Mouse (Mus musculus) cerebellum, adult 2 months (tissue): ENCODE data around the gene Kat14.

Source experiments
- CTCF ChIP-seq: fragments of 200-500 bp; IDR thresholded peaks from 2 replicates; pipeline ENCODE4 v1.5.1; 2011; ENCODE audit warnings: low read depth, mild to moderate bottlenecking, control low read depth, low read length, moderate library complexity, borderline replicate concordance; ENCODE audit not compliant: insufficient read depth
- POLR2A ChIP-seq: fragments of 200-500 bp; IDR thresholded peaks from 2 replicates; pipeline ENCODE4 v1.6.1; 2011; ENCODE audit warnings: low read length, control low read depth, borderline replicate concordance; ENCODE audit not compliant: insufficient read depth

DNA sequence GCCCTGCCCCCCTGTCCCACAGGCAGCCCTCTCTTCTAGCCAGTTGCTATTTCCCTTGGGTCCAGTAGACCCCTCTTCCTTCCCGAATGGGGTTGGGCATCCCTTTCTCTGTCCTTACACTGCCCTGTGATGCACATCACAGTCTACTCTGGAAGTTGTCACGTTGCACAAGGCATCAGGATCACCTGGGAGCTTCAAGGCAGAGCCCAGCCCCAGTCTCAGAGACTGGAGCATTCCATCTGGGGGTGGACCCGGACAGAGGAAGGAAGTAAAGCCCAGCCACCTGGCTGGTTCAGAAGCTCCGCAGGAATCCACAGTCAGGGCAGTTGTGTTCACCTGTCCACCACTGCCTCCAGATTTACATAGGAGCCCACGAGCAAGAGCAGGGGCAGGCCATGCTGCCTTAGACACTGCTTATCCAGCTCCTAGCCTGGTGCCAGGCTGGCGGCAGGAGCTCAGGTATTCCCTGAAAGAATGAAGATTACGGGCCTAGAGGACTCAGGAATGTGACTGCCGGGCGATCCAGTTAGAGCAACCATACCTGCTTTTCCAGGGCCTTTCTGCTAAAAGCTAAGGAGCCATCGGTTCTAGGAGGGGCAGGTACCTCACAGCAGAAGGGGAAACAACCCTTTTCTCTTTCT lies 6.4 kb downstream of the Kat14 start:
- TF ChIP-seq CTCF = no peak
- TF ChIP-seq POLR2A = no peak
